Mouse (Mus musculus) intestine, postnatal 0 days (tissue): ENCODE measurements around the gene Ccdc88c. TPM values are rescaled to one million over a fixed set of nuclear protein-coding genes. Genes with fewer than 3 reads are reported as not detected.

ENCODE experiments used
- ATAC-seq: fragments of 200-750 bp; cut with Nextera tagmentation; 2 replicates; pipeline ENCODE4 v1.8.0; 2017; ENCODE audit warnings: mild to moderate bottlenecking, moderate TSS enrichment, moderate library complexity
- H3K27ac ChIP-seq: fragments of 300-500 bp; sonication (generic); 2 replicates; pipeline ENCODE4 v1.5.1; 2014; ENCODE audit warnings: mild to moderate bottlenecking, low read depth, low read length, moderate library complexity
- H3K27me3 ChIP-seq: fragments of 300-500 bp; sonication (generic); replicated peaks from 2 replicates; pipeline ENCODE4 v1.6.1; 2014; ENCODE audit warnings: low read length, mixed read lengths; ENCODE audit not compliant: control insufficient read depth, insufficient read depth
- H3K36me3 ChIP-seq: fragments of 300-500 bp; sonication (generic); 2 replicates; pipeline ENCODE4 v1.6.1; 2014; ENCODE audit warnings: mild to moderate bottlenecking, moderate library complexity; ENCODE audit not compliant: control insufficient read depth, insufficient read depth
- H3K4me1 ChIP-seq: fragments of 300-500 bp; sonication (generic); replicated peaks from 2 replicates; pipeline ENCODE4 v1.6.1; 2014; ENCODE audit warnings: antibody characterized with exemption, low read length, mixed read lengths; ENCODE audit not compliant: control insufficient read depth, insufficient read depth
- H3K4me2 ChIP-seq: fragments of 300-500 bp; sonication (generic); replicated peaks from 2 replicates; pipeline ENCODE4 v1.6.1; 2014; ENCODE audit warnings: low read depth, mild to moderate bottlenecking, moderate library complexity
- H3K4me3 ChIP-seq: fragments of 300-500 bp; sonication (generic); 2 replicates; pipeline ENCODE4 v1.5.1; 2014; ENCODE audit warnings: low read depth, low read length
- H3K9ac ChIP-seq: fragments of 300-500 bp; sonication (generic); 2 replicates; pipeline ENCODE4 v1.6.1; 2014; ENCODE audit warnings: mild to moderate bottlenecking, low read depth, low read length
- H3K9me3 ChIP-seq: fragments of 300-500 bp; sonication (generic); 2 replicates; pipeline ENCODE4 v1.6.1; 2016; ENCODE audit warnings: mixed run types; ENCODE audit not compliant: control insufficient read depth
- CTCF ChIP-seq: sonication (generic); IDR thresholded peaks from 2 replicates; pipeline ENCODE4 v1.5.1; 2016; ENCODE audit warnings: low read depth, mild to moderate bottlenecking, control low read depth, antibody characterized with exemption, moderate library complexity
- WGBS: fragments of 180-500 bp; shearing (Covaris S2); extraction: QIAGEN DNeasy Blood & Tissue Kit; methylation state at CpG from one replicate; pipeline ENCODE4 v1.1.7; 2014; 5-methylcytosine and 5-hydroxymethylcytosine counted together
- polyA plus RNA-seq: library from polyadenylated mRNA; unstranded; fragments of >200 nt; fragmentation: Nextera tagmentation; extraction: Ambion mirVana; gene quantifications from 2 replicates; pipeline ENCODE4 v1.2.1, GENCODE M21; 2015

Ccdc88c gene
- polyA plus RNA-seq, 1 experiment from 2014 or later, result 11.7 TPM

DNA sequence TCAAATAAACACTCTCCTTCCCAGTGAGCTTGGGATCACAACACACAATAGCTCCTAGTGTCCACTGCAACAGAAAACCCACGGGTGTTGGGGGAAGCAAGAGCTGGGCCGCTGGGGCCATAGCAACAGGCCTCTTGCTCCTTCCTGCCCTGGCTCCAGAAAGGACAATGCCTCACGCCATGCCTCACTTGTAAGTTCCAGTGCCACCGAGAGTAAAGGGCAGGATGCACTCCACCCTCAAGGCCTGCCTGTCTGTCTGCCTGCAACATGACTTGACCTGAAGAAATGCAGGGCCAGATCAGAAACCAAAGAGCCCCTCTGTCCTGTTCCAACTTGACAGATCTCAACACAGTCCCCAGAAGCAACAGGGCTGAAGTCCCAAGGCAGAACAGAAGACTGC is 72.0 kb downstream of the Ccdc88c start:
- Histone ChIP-seq H3K36me3 (peaks cover 24% of the 10 kb centered on the region), H3K4me1 (no peaks in the 10 kb centered on the region), H3K9ac (no peak overlapping the region), H3K4me3 (no peak overlapping the region), H3K9me3 (no peaks in the 10 kb centered on the region), H3K4me2 (no peak overlapping the region), H3K27ac (no peak overlapping the region), H3K27me3 (no peaks in the 10 kb centered on the region)
- TF ChIP-seq CTCF, result no peak
- WGBS, result 69% methylated on average over 4 of the region's 4 CpGs
- ATAC-seq, result no peak

DNA sequence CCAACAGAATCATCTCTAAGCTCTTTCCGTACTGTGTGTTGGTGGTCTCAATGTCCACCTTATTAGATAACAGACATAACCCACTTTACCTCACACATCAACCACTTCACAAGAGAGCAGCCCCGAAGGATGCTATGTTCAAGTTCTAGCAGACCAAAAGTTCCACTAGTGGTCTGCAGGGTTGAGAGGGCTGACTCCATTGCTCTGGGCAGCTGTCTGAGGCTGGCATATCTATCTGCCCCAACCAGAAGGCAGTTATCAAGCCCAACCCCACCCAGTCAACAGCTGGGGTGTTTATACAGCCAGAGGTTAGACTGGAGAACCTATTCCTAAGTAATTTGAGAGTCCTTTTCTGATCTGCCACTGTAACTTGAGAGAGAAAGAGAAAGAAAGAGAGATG is 72.8 kb downstream of the Ccdc88c start:
- H3K9ac ChIP-seq, result no peak overlapping the region
- TF ChIP-seq CTCF, result no peak
- 94% methylated on average over 2 of the region's 2 CpGs for WGBS
- no peak for ATAC-seq
- no peak overlapping the region for H3K4me2 ChIP-seq
- H3K9me3 ChIP-seq, result no peaks in the 10 kb centered on the region
- H3K36me3 ChIP-seq, result peaks cover 19% of the 10 kb centered on the region; the same call in 1 of the 2 replicates
- H3K4me1 ChIP-seq, result no peaks in the 10 kb centered on the region
- no peak overlapping the region for H3K4me3 ChIP-seq
- no peak overlapping the region for H3K27ac ChIP-seq
- no peaks in the 10 kb centered on the region for H3K27me3 ChIP-seq

- WGBS, result 69% methylated on average over 8 of the region's 8 CpGs
Observed at GRCm38 (mm10) chr12:100953926-100954325, 74.9 kb downstream of the Ccdc88c start.

GRCm38 (mm10) chr12:100952193-100952931 is 76.5 kb downstream of the Ccdc88c start:
- H3K4me2 ChIP-seq, result no peak overlapping the region
- peak; percentile 80 for TF ChIP-seq CTCF
- 22% methylated on average over 9 of the region's 9 CpGs for WGBS
- no peaks in the 10 kb centered on the region for H3K27me3 ChIP-seq
- no peaks in the 10 kb centered on the region for H3K9me3 ChIP-seq
- ATAC-seq, result peak; percentile 77
- H3K9ac ChIP-seq, result no peak overlapping the region
- H3K4me1 ChIP-seq, result no peaks in the 10 kb centered on the region
- no peak overlapping the region for H3K4me3 ChIP-seq
- H3K36me3 ChIP-seq, result peaks cover 41% of the 10 kb centered on the region
- no peak overlapping the region for H3K27ac ChIP-seq

More at GRCm38 (mm10) chr12:100953926-100954325, 74.9 kb downstream of the Ccdc88c start:
- no peak overlapping the region for H3K9ac ChIP-seq
- no peak for TF ChIP-seq CTCF
- peaks cover 26% of the 10 kb centered on the region; the same call in 1 of the 2 replicates for H3K36me3 ChIP-seq
- H3K27me3 ChIP-seq, result no peaks in the 10 kb centered on the region
- no peaks in the 10 kb centered on the region for H3K4me1 ChIP-seq
- no peak for ATAC-seq
- H3K9me3 ChIP-seq, result no peaks in the 10 kb centered on the region
- no peak overlapping the region for H3K27ac ChIP-seq
- H3K4me2 ChIP-seq, result no peak overlapping the region
- no peak overlapping the region for H3K4me3 ChIP-seq

GRCm38 (mm10) chr12:100949146-100949545 is 79.7 kb downstream of the Ccdc88c start:
- TF ChIP-seq CTCF, result no peak
- ATAC-seq, result no peak
- H3K4me1 ChIP-seq, result no peaks in the 10 kb centered on the region
- no peaks in the 10 kb centered on the region for H3K9me3 ChIP-seq
- no peak overlapping the region for H3K27ac ChIP-seq
- no peak overlapping the region for H3K4me3 ChIP-seq
- H3K27me3 ChIP-seq, result no peaks in the 10 kb centered on the region
- 77% methylated on average over 5 of the region's 5 CpGs for WGBS
- no peak overlapping the region for H3K4me2 ChIP-seq
- H3K9ac ChIP-seq, result no peak overlapping the region
- peaks cover 53% of the 10 kb centered on the region for H3K36me3 ChIP-seq

GRCm38 (mm10) chr12:100948021-100948420 is 80.8 kb downstream of the Ccdc88c start:
- 88% methylated on average over 6 of the region's 6 CpGs for WGBS
- H3K4me3 ChIP-seq, result no peak overlapping the region
- no peak for ATAC-seq
- H3K9me3 ChIP-seq, result no peaks in the 10 kb centered on the region
- H3K27ac ChIP-seq, result no peak overlapping the region
- no peak for TF ChIP-seq CTCF
- no peak overlapping the region for H3K9ac ChIP-seq
- no peaks in the 10 kb centered on the region for H3K27me3 ChIP-seq
- no peaks in the 10 kb centered on the region for H3K4me1 ChIP-seq
- H3K36me3 ChIP-seq, result peaks cover 58% of the 10 kb centered on the region
- no peak overlapping the region for H3K4me2 ChIP-seq
